Mouse (Mus musculus) mammary gland, adult 2 months (tissue): ENCODE data around the gene Bahcc1. TPM values are rescaled to one million over a fixed set of nuclear protein-coding genes. Genes with fewer than 3 reads are reported as not detected.

ENCODE experiments used
- polyA plus RNA-seq: library from polyadenylated mRNA; depleted of rRNA; stranded (reverse); fragments of >200 nt; gene quantifications from 2 replicates; pipeline ENCODE4 v1.2.3, GENCODE M21; 2012; ENCODE audit warnings: low replicate concordance; rRNA removed

Gene Bahcc1
- 8.7 and 13.2 TPM in 2 replicates for polyA plus RNA-seq

GRCm38 (mm10) chr11:120232230-120233097, at the start of gene Bahcc1:
Gene Bahcc1, plus strand, starts transcription at chr11:120232947.

Other genes starting within 250 kb of the Bahcc1 start
- gene Aatk, start 185.8 kb upstream of the Bahcc1 start, polyA plus RNA-seq: 39.8 and 48.6 TPM in 2 replicates
- gene Cep131, start 146.1 kb upstream of the Bahcc1 start, polyA plus RNA-seq: 4.7 and 8.3 TPM in 2 replicates
- gene Tepsin, start 134.2 kb upstream of the Bahcc1 start, polyA plus RNA-seq: 43.0 and 47.8 TPM in 2 replicates
- 37.7 and 69.0 TPM in 2 replicates for gene Ndufaf8, start 134.0 kb upstream of the Bahcc1 start, polyA plus RNA-seq
- gene Slc38a10, start 81.6 kb upstream of the Bahcc1 start, polyA plus RNA-seq: 225 and 262 TPM in 2 replicates
- 880 and 1,219 TPM in 2 replicates for gene Actg1, start 115.6 kb downstream of the Bahcc1 start, polyA plus RNA-seq
- gene Fscn2, start 128.6 kb downstream of the Bahcc1 start, polyA plus RNA-seq: 0.07 and 0.10 TPM in 2 replicates
- 47.6 and 79.8 TPM in 2 replicates for gene Faap100, start 145.8 kb downstream of the Bahcc1 start, polyA plus RNA-seq
- gene Nploc4, start 204.8 kb downstream of the Bahcc1 start, polyA plus RNA-seq: 67.9 and 103 TPM in 2 replicates
- 3.3 and 5.9 TPM in 2 replicates for gene Tspan10, start 209.7 kb downstream of the Bahcc1 start, polyA plus RNA-seq
- 0.43 and 2.0 TPM in 2 replicates for gene Pde6g, start 220.6 kb downstream of the Bahcc1 start, polyA plus RNA-seq
- 37.1 and 39.9 TPM in 2 replicates for gene Oxld1, start 225.1 kb downstream of the Bahcc1 start, polyA plus RNA-seq
- 12.1 and 23.9 TPM in 2 replicates for gene Ccdc137, start 225.2 kb downstream of the Bahcc1 start, polyA plus RNA-seq
- gene Arl16, start 234.7 kb downstream of the Bahcc1 start, polyA plus RNA-seq: 23.2 and 25.3 TPM in 2 replicates